ENCODE assay signal across 21 mouse cellular contexts in the genomic region with DNA sequence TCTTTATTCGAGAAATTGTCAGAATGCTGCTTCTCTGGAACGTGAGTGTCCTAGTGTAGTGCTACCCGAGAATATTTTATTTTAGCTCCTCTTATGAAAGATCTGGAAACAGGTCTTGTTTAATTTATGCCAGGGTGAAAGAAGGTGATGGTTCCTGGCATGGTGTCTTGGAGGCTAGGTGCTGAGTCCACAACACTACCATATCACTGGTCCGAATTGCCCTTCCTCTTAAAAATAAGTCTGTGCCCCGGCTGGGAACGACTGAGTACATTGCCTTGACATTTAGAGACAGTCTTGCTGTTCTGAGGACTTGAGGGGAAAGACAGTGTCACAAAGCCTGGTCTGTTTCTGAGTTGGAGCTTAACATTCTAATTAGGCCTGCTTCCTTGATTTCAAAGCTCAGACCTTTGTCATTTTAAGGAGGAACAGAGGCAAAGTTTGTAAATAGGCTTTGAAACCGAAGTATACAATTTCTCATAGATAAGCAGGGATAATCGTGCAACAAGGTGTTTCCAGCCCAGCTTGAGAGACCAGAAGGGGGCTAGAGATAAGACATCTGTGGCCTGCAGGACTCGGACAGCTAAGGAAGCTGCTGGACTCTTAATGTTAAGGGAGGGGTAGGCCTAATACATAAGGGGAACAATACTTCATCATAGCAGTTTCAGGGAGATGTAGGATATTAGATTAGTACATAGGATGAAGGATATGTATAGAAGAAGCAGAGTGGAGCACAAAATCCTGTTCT. TPM values are rescaled to one million over a fixed set of nuclear protein-coding genes. Genes with fewer than 3 reads are reported as not detected.
DNase-seq lines count a peak whose midpoint lies in the region; ATAC-seq and TF ChIP-seq lines count a peak whose summit lies in the region.
"Had no signal": no experiment of that assay in that cellular context is flagged by ENCODE, and none has a peak within 500 bp of the region (broad histone marks: within the 10 kb centered on the region; RNA-seq: fewer than 3 reads in every experiment).

No protein-coding gene starts in this region.

- H3K9ac ChIP-seq in MEL (ENCODE audit: control insufficient read depth, low read depth, low read length, poor library complexity, severe bottlenecking): peak overlapping the region; percentile 20
- H3K9ac ChIP-seq in liver, adult 2 months (ENCODE audit: low read depth, low read length): peak overlapping the region; percentile 83
- H3K9ac ChIP-seq in liver, postnatal 0 days (replicated peaks): peak overlapping the region; percentile 46
- H3K9ac ChIP-seq: forebrain, embryonic 15.5 days; heart, embryonic 15.5 days; limb, embryonic 15.5 days; midbrain, embryonic 15.5 days had no signal

- no peak for TF ChIP-seq RAD21 in MEL (IDR thresholded peaks at IDR 0.05; ENCODE audit: low read depth, low read length)

- no peak overlapping the region for H3K4me3 ChIP-seq in MEL (ENCODE audit: control insufficient read depth in 1 of 2, insufficient read depth in 1 of 2, low read depth in 2 of 2, low read length in 2 of 2)
- peak overlapping the region; percentile 72 for H3K4me3 ChIP-seq in liver, adult 2 months (ENCODE audit: insufficient read depth, low read depth, low read length)
- peak overlapping the region; percentile 29 for H3K4me3 ChIP-seq in liver, postnatal 0 days (ENCODE audit: low read depth, low read length)
- no peak overlapping the region for H3K4me3 ChIP-seq in kidney, adult 2 months (ENCODE audit: insufficient read depth, low read depth, low read length)
- H3K4me3 ChIP-seq: forebrain, embryonic 15.5 days; heart, embryonic 15.5 days; limb, embryonic 15.5 days; midbrain, embryonic 15.5 days; myocyte had no signal

- no peak for TF ChIP-seq CTCF in MEL (IDR thresholded peaks at IDR 0.05 in 2 of 3, conservative IDR thresholded peaks at IDR 0.05 in 1 of 3; ENCODE audit: control insufficient read depth in 1 of 3, insufficient read depth in 1 of 3, low read depth in 2 of 3, low read length in 3 of 3, poor library complexity in 1 of 3, severe bottlenecking in 1 of 3)
- TF ChIP-seq CTCF in liver, adult 2 months (IDR thresholded peaks at IDR 0.05; ENCODE audit: low read depth, low read length): no peak
- TF ChIP-seq CTCF in liver, postnatal 0 days (IDR thresholded peaks at IDR 0.05; ENCODE audit: low read depth): no peak
- no peak for TF ChIP-seq CTCF in kidney, adult 2 months (conservative IDR thresholded peaks at IDR 0.05; ENCODE audit: insufficient read depth, insufficient read length, low read depth, low read length)

- peaks cover 0 to 10% of the 10 kb centered on the region in 2 experiments; a peak in 2 of 4 replicates for H3K4me1 ChIP-seq in MEL (ENCODE audit: control insufficient read depth in 1 of 2, insufficient read depth in 2 of 2, low read length in 2 of 2)
- peaks cover 4% of the 10 kb centered on the region; the same call in 1 of the 2 replicates for H3K4me1 ChIP-seq in liver, adult 2 months (ENCODE audit: control insufficient read depth, insufficient read depth, low read length)
- no peaks in the 10 kb centered on the region for H3K4me1 ChIP-seq in liver, postnatal 0 days (ENCODE audit: insufficient read depth)
- H3K4me1 ChIP-seq in kidney, adult 2 months (ENCODE audit: control insufficient read depth, insufficient read depth, low read length): no peaks in the 10 kb centered on the region
- H3K4me1 ChIP-seq: forebrain, embryonic 15.5 days; limb, embryonic 15.5 days; midbrain, embryonic 15.5 days had no signal

- H3K9me3 ChIP-seq in MEL (replicated peaks; ENCODE audit: insufficient read depth, low read length): no peaks in the 10 kb centered on the region
- H3K9me3 ChIP-seq in liver, postnatal 0 days (ENCODE audit: low read length): no peaks in the 10 kb centered on the region
- H3K9me3 ChIP-seq: forebrain, embryonic 15.5 days; heart, embryonic 15.5 days; limb, embryonic 15.5 days; midbrain, embryonic 15.5 days had no signal

- no peak for TF ChIP-seq POLR2A in MEL (IDR thresholded peaks at IDR 0.05; ENCODE audit: control insufficient read depth in 1 of 2, insufficient read depth in 1 of 2, low read depth in 1 of 2, low read length in 2 of 2, poor library complexity in 1 of 2)
- TF ChIP-seq POLR2A in liver, adult 2 months (IDR thresholded peaks at IDR 0.05; ENCODE audit: extremely low read depth, insufficient read depth, low read length): no peak
- no peak for TF ChIP-seq POLR2A in kidney, adult 2 months (IDR thresholded peaks at IDR 0.05; ENCODE audit: low read depth, low read length)

- H3K79me2 ChIP-seq in MEL (ENCODE audit: control insufficient read depth, insufficient read depth, low read length, poor library complexity): no peaks in the 10 kb centered on the region
- 0 out of 2 replicates have a peak, but pooled peaks cover 6% of the 10 kb centered on the region for H3K79me2 ChIP-seq in liver, adult 2 months (ENCODE audit: control insufficient read depth, insufficient read depth, low read length)

- H3K4me2 ChIP-seq in liver, postnatal 0 days (ENCODE audit: low read depth, low read length): peak overlapping the region; percentile 57
- H3K4me2 ChIP-seq: forebrain, embryonic 15.5 days; heart, embryonic 15.5 days; limb, embryonic 15.5 days; midbrain, embryonic 15.5 days had no signal

- H3K27me3 ChIP-seq in MEL (ENCODE audit: control insufficient read depth in 1 of 2, insufficient read depth in 2 of 2, low read length in 2 of 2): no peaks in the 10 kb centered on the region
- H3K27me3 ChIP-seq in liver, adult 2 months (ENCODE audit: control insufficient read depth, insufficient read depth, low read length): no peaks in the 10 kb centered on the region
- no peaks in the 10 kb centered on the region for H3K27me3 ChIP-seq in liver, postnatal 0 days (ENCODE audit: insufficient read depth, low read length)
- H3K27me3 ChIP-seq in kidney, adult 2 months (replicated peaks; ENCODE audit: control insufficient read depth, insufficient read depth, low read length): no peaks in the 10 kb centered on the region
- H3K27me3 ChIP-seq: forebrain, embryonic 15.5 days; heart, embryonic 15.5 days; midbrain, embryonic 15.5 days had no signal

- peak; percentile 60 to 72 for TF ChIP-seq EP300 in MEL (IDR thresholded peaks at IDR 0.05; ENCODE audit: low read depth in 1 of 2, low read length in 2 of 2)
- peak; percentile 85 for TF ChIP-seq EP300 in liver, postnatal 0 days (IDR thresholded peaks at IDR 0.05; ENCODE audit: low read depth)

- DNase-seq in adrenal gland, adult (ENCODE audit: inconsistent age in 2 of 2, low spot score in 1 of 2): peak; percentile 41 to 42
- DNase-seq in adrenal gland, postnatal 14 days: no peak
- DNase-seq in MEL (ENCODE audit: low read depth, low spot score): peak; percentile 27
- peak; percentile 64 for DNase-seq in liver, adult 2 months (ENCODE audit: extremely low read depth, low read depth, low spot score)
- DNase-seq in liver, postnatal 0 days: no peak
- DNase-seq in kidney, adult 2 months: no peak
- DNase-seq in layer of hippocampus, postnatal 25 days (ENCODE audit: extremely low spot score in 1 of 2, low spot score in 1 of 2): no peak
- DNase-seq in yolk sac, embryonic 10.5 days (ENCODE audit: low spot score): no peak
- DNase-seq: cerebellum, adult 9-11 months; layer of hippocampus, postnatal 36 days; lung, postnatal 14 days had no signal

- no peak for ATAC-seq in liver, postnatal 0 days
- ATAC-seq: CD4-positive, CD25-positive, alpha-beta regulatory T cell, adult 4 months; forebrain, embryonic 15.5 days; hindbrain, embryonic 16.5 days; intestine, embryonic 16.5 days; midbrain, embryonic 15.5 days had no signal

- H3K27ac ChIP-seq in MEL (ENCODE audit: control insufficient read depth, low read depth, low read length): peak overlapping the region; percentile 19; the same call in 1 of the 2 replicates
- peak overlapping the region; percentile 88 for H3K27ac ChIP-seq in liver, adult 2 months (replicated peaks; ENCODE audit: insufficient read depth, low read depth, low read length)
- peak overlapping the region; percentile 90 for H3K27ac ChIP-seq in liver, postnatal 0 days (ENCODE audit: low read depth)
- no peak overlapping the region for H3K27ac ChIP-seq in kidney, adult 2 months (ENCODE audit: insufficient read depth, low read depth, low read length)
- H3K27ac ChIP-seq: forebrain, embryonic 15.5 days; heart, embryonic 15.5 days; limb, embryonic 15.5 days; midbrain, embryonic 15.5 days; stomach, postnatal 0 days had no signal

- H3K36me3 ChIP-seq in MEL (ENCODE audit: control insufficient read depth in 1 of 2, insufficient read depth in 2 of 2, low read length in 2 of 2): peaks cover 0 to 11% of the 10 kb centered on the region in 2 experiments; a peak in 2 of 4 replicates
- H3K36me3 ChIP-seq in liver, adult 2 months (ENCODE audit: control insufficient read depth, insufficient read depth, low read length): no peaks in the 10 kb centered on the region
- no peaks in the 10 kb centered on the region for H3K36me3 ChIP-seq in liver, postnatal 0 days (replicated peaks; ENCODE audit: insufficient read depth, low read length)
- H3K36me3 ChIP-seq in kidney, adult 2 months (ENCODE audit: control insufficient read depth, insufficient read depth, low read length): no peaks in the 10 kb centered on the region
- H3K36me3 ChIP-seq: forebrain, embryonic 15.5 days; heart, embryonic 15.5 days; limb, embryonic 15.5 days; midbrain, embryonic 15.5 days had no signal

- WGBS in liver, adult 2 months: 24% methylated on average over 9 of the region's 9 CpGs
- 59% methylated on average over 9 of the region's 9 CpGs for WGBS in liver, postnatal 0 days (ENCODE audit: insufficient replicate concordance)
- WGBS in kidney, adult 2 months: 89% methylated on average over 9 of the region's 9 CpGs

RNA-seq across cellular contexts. Expression of a gene that starts 5.5 kb away (rescaled TPM):
- 18.9 and 22.9 TPM in 2 replicates for total RNA-seq in adrenal gland, postnatal 14 days (2021)
- total RNA-seq in MEL (2012; rRNA removed): 11.5 and 11.9 TPM in 2 replicates
- 10 to 100 TPM in 1 of 2 experiments, not detected in 1; 23.4 TPM for polyA plus RNA-seq in MEL (2012; ENCODE audit: insufficient read depth in 1 of 2, insufficient read length in 2 of 2, low read depth in 1 of 2, low replicate concordance in 2 of 2, missing spikeins in 1 of 2)
- total RNA-seq in liver, adult 2 months (2014; rRNA removed): 9.3 and 10.7 TPM in 2 replicates
- 5.6 and 5.7 TPM in 2 replicates for polyA plus RNA-seq in liver, adult 2 months (2012; rRNA removed)
- 6.1 and 6.7 TPM in 2 replicates for polyA plus RNA-seq in liver, postnatal 0 days (2015; fragmentation: Nextera tagmentation; extraction: Ambion mirVana)
- polyA plus RNA-seq in kidney, adult 2 months (2012; rRNA removed): 12.5 and 13.0 TPM in 2 replicates
- 10 to 100 TPM; 10.8 to 19.8 TPM for total RNA-seq in layer of hippocampus, postnatal 25 days (2021)

RNA-seq across cellular contexts. Expression of a gene that starts 7.2 kb away (rescaled TPM):
- 30.5 and 42.7 TPM in 2 replicates for total RNA-seq in adrenal gland, postnatal 14 days (2021)
- total RNA-seq in MEL (2012; rRNA removed): 1.9 and 2.9 TPM in 2 replicates
- polyA plus RNA-seq in MEL (2012; ENCODE audit: insufficient read depth in 1 of 2, insufficient read length in 2 of 2, low read depth in 1 of 2, low replicate concordance in 2 of 2, missing spikeins in 1 of 2): 10 to 100 TPM in 1 of 2 experiments, not detected in 1; 10.3 TPM
- 23.8 and 31.6 TPM in 2 replicates for total RNA-seq in liver, adult 2 months (2014; rRNA removed)
- polyA plus RNA-seq in liver, adult 2 months (2012; rRNA removed): 21.2 and 23.5 TPM in 2 replicates
- polyA plus RNA-seq in liver, postnatal 0 days (2015; fragmentation: Nextera tagmentation; extraction: Ambion mirVana): 21.9 and 22.0 TPM in 2 replicates
- polyA plus RNA-seq in kidney, adult 2 months (2012; rRNA removed): 5.5 and 5.8 TPM in 2 replicates
- total RNA-seq in layer of hippocampus, postnatal 25 days (2021): 1 to 10 TPM in 1 of 2 experiments, under 1 TPM in 1; 0.52 to 1.2 TPM

RNA-seq across cellular contexts. Expression of a gene that starts 48.0 kb away (rescaled TPM):
- total RNA-seq in adrenal gland, postnatal 14 days (2021): 152 and 203 TPM in 2 replicates
- 22.6 and 35.6 TPM in 2 replicates for total RNA-seq in MEL (2012; rRNA removed)
- polyA plus RNA-seq in MEL (2012; ENCODE audit: insufficient read depth in 1 of 2, insufficient read length in 2 of 2, low read depth in 1 of 2, low replicate concordance in 2 of 2, missing spikeins in 1 of 2): 10 to 100 TPM in 1 of 2 experiments, not detected in 1; 79.1 TPM
- total RNA-seq in liver, adult 2 months (2014; rRNA removed): 15.8 and 28.4 TPM in 2 replicates
- polyA plus RNA-seq in liver, adult 2 months (2012; rRNA removed): 41.1 and 48.4 TPM in 2 replicates
- 444 and 462 TPM in 2 replicates for polyA plus RNA-seq in liver, postnatal 0 days (2015; fragmentation: Nextera tagmentation; extraction: Ambion mirVana)
- 20.2 and 24.9 TPM in 2 replicates for polyA plus RNA-seq in kidney, adult 2 months (2012; rRNA removed)
- 1 to 10 TPM; 9.2 to 9.4 TPM for total RNA-seq in layer of hippocampus, postnatal 25 days (2021)
- total RNA-seq: hematopoietic stem cell, adult 5-6 weeks had no signal
- polyA plus RNA-seq: myocyte had no signal

Comparison
In these comparisons a context has a peak if more than half of its experiments do, and no peak if none do; other contexts are left out.
1. DNase-seq: peak in adrenal gland, adult (2 of 2), MEL (single experiment) and liver, adult 2 months (single experiment); none in adrenal gland, postnatal 14 days (single experiment), liver, postnatal 0 days (single experiment), kidney, adult 2 months (single experiment), layer of hippocampus, postnatal 25 days (0 of 2) and yolk sac, embryonic 10.5 days (single experiment).
2. H3K4me3 ChIP-seq: peak in liver, adult 2 months (single experiment) and liver, postnatal 0 days (single experiment); none in MEL (0 of 2) and kidney, adult 2 months (single experiment).
3. H3K9ac ChIP-seq: peak in every context shown above with its lines; median percentile 83 in liver, adult 2 months; 46 in liver, postnatal 0 days; 20 in MEL.